Mouse (Mus musculus) lung, postnatal 4 days (tissue): ENCODE measurements around the gene Cyp2c55.

Source experiments
- DNase-seq, 2 experiments: peaks; one replicate each; pipeline ENCODE4 v3.0.0; 2021

The Cyp2c55 gene

GRCm38 (mm10) chr19:39006715-39007114, at the start of gene Cyp2c55:
Gene Cyp2c55 (plus strand): TSS chr19:39007019.
- DNase-seq = no peak

DNA sequence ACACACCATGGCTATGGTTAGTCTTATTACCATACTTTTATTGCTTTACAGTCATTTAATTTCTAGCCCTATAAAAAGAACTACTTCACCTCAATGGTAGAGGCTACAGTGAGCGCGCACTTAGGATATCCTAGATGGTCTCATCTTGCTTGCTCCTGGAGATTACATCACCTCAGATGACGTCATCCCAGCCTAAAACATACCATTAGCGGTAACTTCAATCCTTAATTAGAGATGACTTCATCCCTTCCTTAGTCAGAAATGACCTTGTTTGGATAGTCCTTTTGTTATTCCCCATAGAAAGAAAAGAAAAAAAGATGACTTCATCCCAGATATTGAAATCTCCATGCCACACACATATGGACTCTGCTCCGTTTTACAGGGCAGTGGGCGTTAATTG, 36.1 kb upstream of the Cyp2c55 start:
- DNase-seq = no peak

DNA sequence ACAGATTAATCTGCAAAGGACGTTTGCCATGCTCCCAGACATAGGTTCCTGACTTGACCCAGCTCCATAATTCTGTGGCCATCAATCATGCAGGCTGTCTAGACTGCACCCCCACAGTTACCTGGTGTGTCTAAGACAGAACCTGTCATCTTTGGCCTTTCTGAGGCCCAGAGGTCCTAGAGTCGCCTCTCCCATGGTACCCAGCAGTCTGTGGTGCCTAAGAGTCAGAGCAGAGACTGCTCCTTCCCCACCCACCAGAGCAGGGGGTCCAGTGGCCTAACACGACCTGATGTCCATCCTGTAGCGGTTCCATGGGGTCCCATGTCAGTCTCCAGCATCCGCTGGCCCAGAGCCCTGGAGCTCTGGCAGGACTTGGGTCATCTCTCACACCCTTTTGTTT, 34.2 kb upstream of the Cyp2c55 start:
- no peak for DNase-seq

GRCm38 (mm10) chr19:38973666-38974065, 33.2 kb upstream of the Cyp2c55 start:
- DNase-seq = no peak

DNA sequence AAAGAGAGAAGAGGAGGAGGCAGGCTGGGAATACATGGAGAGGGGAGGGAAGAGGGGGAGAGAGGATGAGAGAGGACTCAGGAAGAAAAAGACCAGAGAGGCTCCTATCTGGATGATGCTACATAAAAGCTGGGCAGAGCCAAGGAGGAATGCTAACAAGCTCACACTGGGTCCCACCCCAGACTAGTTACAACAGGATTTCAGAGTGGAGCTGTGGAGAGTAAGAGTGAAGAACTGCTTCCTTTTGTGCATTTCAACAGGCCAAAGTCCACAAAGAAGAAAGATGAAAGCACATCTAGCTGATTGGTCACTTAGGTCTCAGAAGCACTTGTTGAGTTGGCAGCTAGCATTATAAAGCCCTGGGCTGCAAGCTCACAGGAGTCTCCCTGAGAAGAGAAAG, 30.6 kb upstream of the Cyp2c55 start:
- no peak for DNase-seq

DNA sequence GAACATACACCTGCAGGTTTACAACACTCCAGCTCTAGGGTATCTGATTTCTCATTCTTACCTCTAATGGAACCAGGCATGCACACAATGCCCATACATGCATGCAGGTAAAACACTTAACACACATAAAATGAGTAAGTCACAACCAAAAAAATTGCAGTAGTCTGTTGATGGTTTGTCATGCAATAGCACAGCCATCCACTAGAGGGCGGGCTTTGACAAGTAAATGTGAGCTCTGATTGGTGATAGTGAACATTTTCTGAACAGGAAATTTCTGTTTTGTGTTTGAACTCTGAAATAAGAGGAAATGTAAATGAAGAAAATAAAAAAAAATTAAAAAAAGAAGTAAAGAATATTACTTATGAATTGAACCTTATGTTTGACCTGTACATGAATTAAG, 24.9 kb upstream of the Cyp2c55 start:
- peak; percentile 23 to 70 for DNase-seq

DNA sequence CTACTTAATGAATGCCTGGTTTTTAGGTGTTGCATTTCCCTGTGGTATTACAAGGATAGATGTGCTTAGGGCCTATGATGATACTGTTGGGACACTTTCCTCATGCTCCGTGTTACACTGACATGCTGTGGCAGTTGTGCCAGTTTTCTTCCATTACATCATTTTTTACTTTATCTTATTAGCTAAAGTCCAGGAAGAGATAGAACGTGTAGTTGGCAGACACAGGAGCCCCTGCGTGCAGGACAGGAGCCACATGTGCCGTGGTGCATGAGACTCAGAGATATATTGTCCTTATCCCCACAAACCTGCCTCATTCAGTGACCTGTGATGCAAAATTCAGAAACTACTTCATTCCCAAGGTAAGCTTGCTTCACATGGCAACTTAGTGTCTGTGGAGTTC, 8.6 kb upstream of the Cyp2c55 start:
- no peak for DNase-seq

DNA sequence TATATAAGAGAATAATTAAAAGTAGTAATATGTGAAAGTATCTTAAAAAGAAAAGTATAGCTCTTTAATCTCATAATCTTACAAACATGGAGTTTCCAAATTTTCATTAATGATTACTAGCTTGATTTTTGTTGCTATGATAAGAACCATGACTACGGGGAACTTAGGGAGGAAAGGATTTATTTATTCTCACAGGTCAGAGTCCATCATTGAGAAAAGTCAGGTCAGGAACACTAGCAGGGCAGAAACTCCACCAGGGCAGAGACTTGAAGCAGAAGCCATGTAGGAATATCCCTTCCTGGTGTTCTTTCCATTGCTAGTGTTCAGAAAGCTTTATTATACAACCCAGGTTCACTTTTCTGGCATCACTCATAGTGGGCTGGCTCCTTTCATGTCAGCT, 8.1 kb upstream of the Cyp2c55 start:
- DNase-seq = no peak

- DNase-seq = no peak
Measured at GRCm38 (mm10) chr19:39005132-39005531, 1.7 kb upstream of the Cyp2c55 start.

GRCm38 (mm10) chr19:39057928-39058327, 51.1 kb downstream of the Cyp2c55 start:
- no peak for DNase-seq

GRCm38 (mm10) chr19:39060719-39061118, 53.9 kb downstream of the Cyp2c55 start, which contains the start of gene Cyp2c65:
Gene Cyp2c65 (plus strand): TSS chr19:39061015.
- no peak for DNase-seq
